Mouse (Mus musculus) limb, embryonic 11.5 days (tissue): ENCODE measurements around the gene Ank. TPM values are rescaled to one million over a fixed set of nuclear protein-coding genes. Genes with fewer than 3 reads are reported as not detected.

Source experiments
- ATAC-seq: fragments of 200-750 bp; cut with Nextera tagmentation; 2 replicates; pipeline ENCODE4 v1.8.0; 2017; ENCODE audit warnings: low read depth; ENCODE audit not compliant: insufficient number of reproducible peaks, low FRiP score, low TSS enrichment
- DNase-seq: peaks from one replicate; pipeline ENCODE4 v3.0.0-alpha.2; 2015; ENCODE audit warnings: low spot score
- H3K27ac ChIP-seq: fragments of 300-500 bp; sonication (generic); replicated peaks from 2 replicates; pipeline ENCODE4 v1.5.1; 2014; ENCODE audit warnings: low read depth, mild to moderate bottlenecking, low read length
- H3K27me3 ChIP-seq: fragments of 300-500 bp; sonication (generic); 2 replicates; pipeline ENCODE4 v1.6.1; 2014; ENCODE audit warnings: mild to moderate bottlenecking, low read length, mixed read lengths; ENCODE audit not compliant: control insufficient read depth, insufficient read depth
- H3K36me3 ChIP-seq: fragments of 300-500 bp; sonication (generic); 2 replicates; pipeline ENCODE4 v1.6.1; 2014; ENCODE audit warnings: mild to moderate bottlenecking, low read length, moderate library complexity, mixed read lengths; ENCODE audit not compliant: control insufficient read depth, insufficient read depth
- H3K4me1 ChIP-seq: fragments of 300-500 bp; sonication (generic); 2 replicates; pipeline ENCODE4 v1.6.1; 2014; ENCODE audit warnings: low read length, mixed read lengths; ENCODE audit not compliant: control insufficient read depth, insufficient read depth
- H3K4me2 ChIP-seq: fragments of 300-500 bp; sonication (generic); 2 replicates; pipeline ENCODE4 v1.6.1; 2014; ENCODE audit warnings: low read depth, mild to moderate bottlenecking, moderate library complexity; ENCODE audit not compliant: severe bottlenecking
- H3K4me3 ChIP-seq: fragments of 300-500 bp; sonication (generic); 2 replicates; pipeline ENCODE4 v1.5.1; 2014; ENCODE audit warnings: low read depth, low read length
- H3K9ac ChIP-seq: fragments of 300-500 bp; sonication (generic); 2 replicates; pipeline ENCODE4 v1.6.1; 2014; ENCODE audit warnings: mild to moderate bottlenecking, low read length
- H3K9me3 ChIP-seq: fragments of 300-500 bp; sonication (generic); 2 replicates; pipeline ENCODE4 v1.6.1; 2016; ENCODE audit warnings: low read length; ENCODE audit not compliant: control insufficient read depth
- WGBS: fragments of 180-500 bp; shearing (Covaris S2); extraction: QIAGEN DNeasy Blood & Tissue Kit; methylation state at CpG from one replicate; pipeline ENCODE4 v1.1.7; 2014; 5-methylcytosine and 5-hydroxymethylcytosine counted together
- polyA plus RNA-seq: library from polyadenylated mRNA; unstranded; fragments of >200 nt; fragmentation: Nextera tagmentation; extraction: Ambion mirVana; gene quantifications from 2 replicates; pipeline ENCODE4 v1.2.1, GENCODE M21; 2014

Ank gene
- polyA plus RNA-seq, 1 experiment from 2014 or later: 2.9 TPM

DNA sequence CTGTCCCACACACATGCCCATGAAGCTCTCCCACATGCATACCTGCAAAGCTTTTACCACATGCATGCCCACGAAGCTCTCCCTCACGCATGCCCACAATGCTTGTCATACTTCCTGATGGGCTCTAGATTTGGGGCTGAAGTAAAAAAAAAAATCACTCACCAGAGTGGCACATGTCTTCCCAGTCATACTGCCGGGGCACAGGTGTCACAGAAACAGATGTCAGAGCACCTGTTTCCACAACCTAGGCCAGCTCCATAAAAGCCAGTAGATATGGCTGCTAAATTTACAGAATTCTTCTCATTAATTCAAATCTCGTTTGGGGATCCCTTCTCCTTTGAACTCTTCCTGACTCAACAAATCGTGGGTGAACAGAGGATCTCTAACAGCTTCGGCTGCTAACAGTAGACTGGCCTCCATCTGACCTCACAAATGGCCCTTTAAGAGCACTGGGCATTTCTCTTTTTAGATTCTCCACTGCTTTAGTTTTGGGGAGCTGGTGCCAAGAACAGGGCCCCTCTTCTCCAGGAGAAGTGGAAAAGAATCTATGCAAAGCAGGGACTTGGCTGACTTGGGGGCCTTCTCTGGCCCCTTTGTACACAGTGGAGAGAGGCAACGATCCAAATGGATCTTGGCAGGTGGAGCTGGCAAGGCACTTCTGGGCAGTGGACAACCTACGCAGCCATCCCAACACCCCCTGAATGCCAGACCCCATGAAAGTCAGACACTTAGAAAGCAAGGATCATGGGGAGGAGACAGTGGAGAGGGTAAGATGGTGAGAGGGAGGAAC is 108.7 kb downstream of the Ank start:
- no peak for DNase-seq
- WGBS: 80% methylated on average over 8 of the region's 8 CpGs
- Histone ChIP-seq H3K27ac (no peak overlapping the region), H3K9me3 (no peaks in the 10 kb centered on the region), H3K4me2 (no peak overlapping the region), H3K9ac (no peak overlapping the region), H3K36me3 (no peaks in the 10 kb centered on the region), H3K4me3 (no peak overlapping the region), H3K4me1 (no peaks in the 10 kb centered on the region), H3K27me3 (no peaks in the 10 kb centered on the region)
- ATAC-seq: no peak

DNA sequence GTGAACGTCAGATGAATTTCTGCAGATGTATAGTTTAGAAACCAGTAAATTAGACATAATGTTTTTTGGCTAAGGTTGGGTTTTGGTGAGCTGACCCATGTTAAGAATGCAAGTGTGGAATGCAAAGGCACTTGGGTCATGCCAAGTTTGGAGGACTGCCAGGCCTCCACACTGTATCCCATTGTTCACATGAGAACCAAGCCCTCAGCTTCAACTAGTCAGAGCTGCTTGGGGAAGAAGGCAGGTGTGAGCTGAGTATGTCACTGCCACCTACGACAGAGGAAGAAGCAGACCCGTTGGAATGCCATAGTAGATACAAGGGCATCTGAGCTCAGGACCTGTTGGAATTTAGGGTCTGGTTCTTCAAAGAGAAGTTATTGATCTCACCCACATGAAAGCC is 109.5 kb downstream of the Ank start:
- DNase-seq (no peak), ATAC-seq (no peak)
- H3K4me3 ChIP-seq: no peak overlapping the region
- H3K9me3 ChIP-seq: no peaks in the 10 kb centered on the region
- no peak overlapping the region for H3K27ac ChIP-seq
- H3K4me1 ChIP-seq: no peaks in the 10 kb centered on the region
- H3K27me3 ChIP-seq: no peaks in the 10 kb centered on the region
- H3K4me2 ChIP-seq: no peak overlapping the region
- H3K9ac ChIP-seq: no peak overlapping the region
- 77% methylated on average over 3 of the region's 3 CpGs for WGBS
- H3K36me3 ChIP-seq: no peaks in the 10 kb centered on the region

DNA sequence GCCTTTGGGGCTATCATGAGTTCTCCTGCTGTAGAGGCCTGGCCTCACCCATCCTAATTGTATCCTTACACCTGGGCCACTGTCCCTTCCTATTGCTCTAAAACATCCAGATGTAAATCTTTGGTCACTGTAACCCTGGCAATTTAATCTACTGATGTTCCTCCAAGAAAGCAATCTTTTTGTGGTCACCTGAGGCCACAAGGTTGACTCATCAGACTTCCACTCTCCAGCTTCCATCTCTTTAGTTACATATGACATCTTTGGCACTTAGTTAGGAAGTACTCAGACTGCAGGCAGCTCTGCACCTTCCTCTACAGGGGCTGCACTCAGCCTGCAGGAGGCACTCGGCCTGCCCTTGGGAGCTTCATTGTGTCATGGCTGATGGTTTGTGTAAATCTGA is 110.4 kb downstream of the Ank start:
- 83% methylated on average over 1 of the region's 1 CpGs for WGBS
- no peaks in the 10 kb centered on the region for H3K36me3 ChIP-seq
- ATAC-seq: no peak

DNA sequence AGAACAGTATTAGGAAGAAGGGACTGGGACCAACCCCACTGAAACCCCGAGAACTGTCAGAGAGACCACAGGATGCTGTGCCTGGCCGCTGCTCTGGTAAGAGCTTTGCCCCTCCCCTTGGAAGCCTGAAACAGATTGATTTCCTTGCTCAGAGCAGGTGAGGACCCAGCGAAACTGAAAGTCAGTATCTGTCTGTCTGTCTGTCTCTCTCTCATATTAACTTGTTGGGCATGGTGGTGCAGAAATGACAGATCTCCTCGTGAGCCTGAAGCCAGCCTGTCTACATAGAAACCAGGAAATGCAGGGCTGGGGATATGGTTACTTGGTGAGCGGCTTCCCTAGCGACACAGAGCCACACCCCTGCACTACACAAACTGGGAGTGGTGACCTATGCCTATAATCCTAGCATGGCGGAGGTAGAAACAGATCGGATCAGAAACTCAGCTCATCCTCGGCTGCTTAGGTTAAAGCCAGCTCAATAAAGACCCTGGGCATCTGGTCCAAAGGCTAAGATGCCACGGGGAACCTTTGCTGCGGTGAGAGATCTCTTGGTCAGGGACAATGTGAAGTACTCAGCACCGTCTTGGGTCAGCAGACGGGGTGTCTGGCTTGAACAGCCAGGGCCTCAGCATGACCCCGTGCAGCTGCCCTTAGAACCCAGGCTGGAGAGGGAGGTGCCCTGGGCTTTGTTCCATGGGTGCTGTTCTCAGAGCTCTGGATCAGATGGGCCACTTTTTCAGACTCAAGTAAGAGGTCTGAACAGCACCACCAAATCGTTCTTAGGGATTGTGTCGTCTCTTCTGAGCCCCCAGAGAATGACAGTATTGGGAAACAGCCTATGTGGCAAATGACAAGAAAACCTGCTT is 111.7 kb downstream of the Ank start:
- Histone ChIP-seq H3K9ac (no peak overlapping the region), H3K4me3 (no peak overlapping the region), H3K36me3 (no peaks in the 10 kb centered on the region), H3K9me3 (no peaks in the 10 kb centered on the region), H3K4me2 (no peak overlapping the region), H3K4me1 (no peaks in the 10 kb centered on the region), H3K27ac (no peak overlapping the region), H3K27me3 (no peaks in the 10 kb centered on the region)
- no peak for ATAC-seq
- 87% methylated on average over 16 of the region's 16 CpGs for WGBS
- DNase-seq: no peak

More for the DNA sequence above, 110.4 kb downstream of the Ank start:
- no peaks in the 10 kb centered on the region for H3K9me3 ChIP-seq
- DNase-seq: no peak
- H3K4me1 ChIP-seq: no peaks in the 10 kb centered on the region
- no peak overlapping the region for H3K4me3 ChIP-seq
- H3K9ac ChIP-seq: no peak overlapping the region
- H3K27ac ChIP-seq: no peak overlapping the region
- H3K4me2 ChIP-seq: no peak overlapping the region
- no peaks in the 10 kb centered on the region for H3K27me3 ChIP-seq

DNA sequence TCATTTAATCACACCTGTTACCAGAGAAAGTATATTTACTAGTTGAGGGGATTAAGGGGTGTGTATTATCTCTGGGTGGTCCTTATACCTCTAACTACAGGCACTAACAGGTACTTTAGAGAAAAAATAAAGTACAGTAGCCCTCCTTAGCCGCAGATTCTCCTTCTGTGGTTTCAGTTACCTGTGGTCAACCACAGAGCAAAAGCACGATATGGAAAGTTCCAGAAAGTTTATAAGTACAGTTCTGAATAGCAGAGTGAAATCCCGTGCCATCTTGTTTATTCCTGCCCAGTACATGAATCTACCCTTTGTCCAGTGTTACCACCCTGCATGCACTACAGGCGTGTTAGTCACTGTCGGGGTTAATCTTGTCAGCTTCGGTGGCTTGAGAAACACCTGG is 112.4 kb downstream of the Ank start:
- Histone ChIP-seq H3K36me3 (no peaks in the 10 kb centered on the region), H3K9me3 (no peaks in the 10 kb centered on the region), H3K4me1 (no peaks in the 10 kb centered on the region), H3K27ac (no peak overlapping the region), H3K4me2 (no peak overlapping the region), H3K27me3 (no peaks in the 10 kb centered on the region), H3K4me3 (no peak overlapping the region), H3K9ac (no peak overlapping the region)
- 94% methylated on average over 6 of the region's 6 CpGs for WGBS
- ATAC-seq: no peak
- DNase-seq: no peak

DNA sequence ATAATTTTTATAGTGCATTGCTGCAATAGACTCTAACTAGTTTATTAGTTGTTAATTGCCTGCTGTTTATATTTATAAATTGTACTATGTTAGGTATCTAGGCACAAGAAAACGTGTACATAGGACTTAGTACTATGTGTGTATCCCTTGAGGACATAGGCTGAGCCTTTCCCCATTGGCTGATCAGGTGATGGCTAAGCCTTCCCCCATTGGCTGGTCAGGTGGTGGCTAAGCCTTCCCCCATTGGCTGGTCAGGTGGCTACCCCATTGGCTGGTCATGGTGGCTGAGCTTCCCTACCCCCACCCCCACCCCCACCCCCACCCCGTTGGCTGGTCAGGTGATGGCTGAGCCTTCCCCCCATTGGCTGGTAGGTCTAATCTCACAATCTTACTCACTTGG is 113.4 kb downstream of the Ank start:
- no peak overlapping the region for H3K4me3 ChIP-seq
- H3K4me1 ChIP-seq: no peaks in the 10 kb centered on the region
- H3K36me3 ChIP-seq: no peaks in the 10 kb centered on the region
- H3K27me3 ChIP-seq: no peaks in the 10 kb centered on the region
- H3K4me2 ChIP-seq: no peak overlapping the region
- no peak overlapping the region for H3K9ac ChIP-seq
- DNase-seq: no peak
- H3K27ac ChIP-seq: no peak overlapping the region
- WGBS: 80% methylated on average over 2 of the region's 2 CpGs
- no peaks in the 10 kb centered on the region for H3K9me3 ChIP-seq
- ATAC-seq: no peak

DNA sequence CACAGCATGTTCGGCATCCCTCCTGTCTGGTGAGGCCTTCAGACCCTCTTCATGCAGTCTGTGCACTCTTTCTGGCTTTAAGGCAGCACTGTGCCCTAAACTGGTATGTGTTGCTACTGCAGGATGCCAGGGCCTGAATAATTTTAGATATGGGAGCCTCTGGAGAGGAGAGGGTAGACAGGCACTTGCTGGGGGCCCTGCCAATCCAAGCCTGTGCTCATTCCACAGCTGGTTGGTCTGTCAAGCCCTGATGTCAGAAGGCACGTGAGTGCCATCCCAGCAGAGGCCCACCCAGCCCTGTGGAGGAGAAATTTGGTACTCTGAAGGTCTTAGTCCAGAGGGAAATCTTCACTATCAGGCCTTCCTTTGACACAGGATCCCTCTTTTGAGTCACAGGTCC is 114.3 kb downstream of the Ank start:
- no peak overlapping the region for H3K9ac ChIP-seq
- H3K9me3 ChIP-seq: no peaks in the 10 kb centered on the region
- 90% methylated on average over 2 of the region's 2 CpGs for WGBS
- H3K27me3 ChIP-seq: no peaks in the 10 kb centered on the region
- H3K4me2 ChIP-seq: no peak overlapping the region
- H3K4me3 ChIP-seq: no peak overlapping the region
- DNase-seq (no peak), ATAC-seq (no peak)
- no peaks in the 10 kb centered on the region for H3K36me3 ChIP-seq
- no peaks in the 10 kb centered on the region for H3K4me1 ChIP-seq
- no peak overlapping the region for H3K27ac ChIP-seq

DNA sequence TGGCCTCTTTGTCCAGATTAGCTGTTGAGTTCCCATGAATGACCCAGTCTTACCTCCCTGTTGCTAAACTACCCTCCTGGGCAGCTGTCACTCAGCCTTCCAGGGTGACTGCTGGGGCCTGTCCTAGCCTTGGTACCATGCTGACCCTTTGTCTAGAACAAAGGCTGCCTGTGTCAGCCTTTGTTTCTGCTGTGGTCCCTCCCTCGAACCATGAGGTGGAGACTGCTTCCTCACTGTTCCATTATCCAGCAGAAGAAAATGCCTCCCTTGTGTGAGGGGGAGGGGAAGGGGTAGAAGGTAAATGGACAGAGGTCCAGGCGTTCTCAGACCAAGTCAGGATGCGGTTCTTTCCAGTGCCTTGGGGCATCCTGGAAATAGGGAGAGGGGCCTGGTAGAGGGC is 115.2 kb downstream of the Ank start:
- Histone ChIP-seq H3K4me3 (no peak overlapping the region), H3K9ac (no peak overlapping the region), H3K27ac (no peak overlapping the region), H3K4me2 (no peak overlapping the region), H3K4me1 (no peaks in the 10 kb centered on the region), H3K27me3 (no peaks in the 10 kb centered on the region), H3K36me3 (no peaks in the 10 kb centered on the region), H3K9me3 (no peaks in the 10 kb centered on the region)
- 73% methylated on average over 3 of the region's 3 CpGs for WGBS
- DNase-seq (no peak), ATAC-seq (no peak)
